8 mouse cellular contexts compared by ENCODE assay signal in genomic region chr15:100616221-100616620, GRCm38 (mm10). TPM values are rescaled to one million over a fixed set of nuclear protein-coding genes. Genes with fewer than 3 reads are reported as not detected.
DNase-seq lines count a peak whose midpoint lies in the region; ATAC-seq and TF ChIP-seq lines count a peak whose summit lies in the region.

No protein-coding gene starts in this region.

- H3K9me3 ChIP-seq in hindbrain, embryonic 11.5 days (ENCODE audit: control insufficient read depth, low read length): no peaks in the 10 kb centered on the region
- H3K9me3 ChIP-seq in midbrain, embryonic 13.5 days: no peaks in the 10 kb centered on the region

- peak; percentile 34 for ATAC-seq in hindbrain, embryonic 11.5 days (ENCODE audit: low FRiP score)
- ATAC-seq in midbrain, embryonic 13.5 days: peak; percentile 46

- H3K4me2 ChIP-seq in hindbrain, embryonic 11.5 days (replicated peaks; ENCODE audit: low read depth, low read length): peak overlapping the region; percentile 84
- peak overlapping the region; percentile 87 for H3K4me2 ChIP-seq in midbrain, embryonic 13.5 days (replicated peaks)

- TF ChIP-seq POLR2A in bone marrow, adult 2 months (IDR thresholded peaks at IDR 0.05; ENCODE audit: borderline replicate concordance, control insufficient read depth, low read depth, low read length): no peak

- peak overlapping the region; percentile 65 for H3K4me3 ChIP-seq in bone marrow, adult 2 months (replicated peaks; ENCODE audit: control insufficient read depth, low read depth, low read length)
- peak overlapping the region; percentile 92 for H3K4me3 ChIP-seq in hindbrain, embryonic 11.5 days (ENCODE audit: low read depth, low read length)
- peak overlapping the region; percentile 86 for H3K4me3 ChIP-seq in midbrain, embryonic 13.5 days (replicated peaks)

- no peaks in the 10 kb centered on the region for H3K27me3 ChIP-seq in hindbrain, embryonic 11.5 days (ENCODE audit: control insufficient read depth, insufficient read depth, low read length)
- 0 out of 2 replicates have a peak, but pooled peaks cover 4% of the 10 kb centered on the region for H3K27me3 ChIP-seq in midbrain, embryonic 13.5 days

- H3K4me1 ChIP-seq in bone marrow, adult 2 months (ENCODE audit: control insufficient read depth, insufficient read depth, low read length): peaks cover 5% of the 10 kb centered on the region; the same call in 1 of the 2 replicates
- H3K4me1 ChIP-seq in hindbrain, embryonic 11.5 days (replicated peaks; ENCODE audit: control insufficient read depth, insufficient read depth, low read length): no peaks in the 10 kb centered on the region; the same call in 1 of the 2 replicates
- peaks cover 25% of the 10 kb centered on the region for H3K4me1 ChIP-seq in midbrain, embryonic 13.5 days (replicated peaks)

- peak overlapping the region; percentile 96 for H3K27ac ChIP-seq in bone marrow, adult 2 months (ENCODE audit: control insufficient read depth, insufficient read depth, low read depth, low read length, poor library complexity)
- H3K27ac ChIP-seq in hindbrain, embryonic 11.5 days (ENCODE audit: low read depth, low read length): peak overlapping the region; percentile 97
- peak overlapping the region; percentile 96 for H3K27ac ChIP-seq in midbrain, embryonic 13.5 days

- under 1% methylated on average over 19 of the region's 19 CpGs for WGBS in bone marrow, adult 2 months
- WGBS in hindbrain, embryonic 11.5 days: 2% methylated on average over 19 of the region's 19 CpGs
- WGBS in midbrain, embryonic 13.5 days: under 1% methylated on average over 19 of the region's 19 CpGs

- TF ChIP-seq CTCF in bone marrow, adult 2 months (IDR thresholded peaks at IDR 0.05; ENCODE audit: control insufficient read depth, insufficient read depth, low read length): no peak

- peak; percentile 64 for DNase-seq in kidney, adult 11 months
- DNase-seq in kidney, postnatal 4 days: no peak
- no peak for DNase-seq in hindbrain, embryonic 11.5 days (ENCODE audit: low spot score)
- DNase-seq in adrenal gland, adult 18-20 months (ENCODE audit: low spot score in 2 of 2): no peak
- no peak for DNase-seq in spleen, adult 18-20 months
- DNase-seq in ovary, adult 18-20 months (ENCODE audit: low spot score): no peak

- H3K36me3 ChIP-seq in hindbrain, embryonic 11.5 days (ENCODE audit: control insufficient read depth, insufficient read depth, low read length): peaks cover 3% of the 10 kb centered on the region
- peaks cover 37% of the 10 kb centered on the region for H3K36me3 ChIP-seq in midbrain, embryonic 13.5 days

- H3K9ac ChIP-seq in hindbrain, embryonic 11.5 days (ENCODE audit: low read depth, low read length): peak overlapping the region; percentile 88
- H3K9ac ChIP-seq in midbrain, embryonic 13.5 days (replicated peaks): peak overlapping the region; percentile 88

RNA-seq across cellular contexts. Expression of gene Dazap2, which starts 1.1 kb away (rescaled TPM):
- 121 and 138 TPM in 2 replicates for polyA plus RNA-seq in bone marrow, adult 2 months (2011; ENCODE audit: insufficient read depth, insufficient read length, low replicate concordance, missing spikeins)
- 256 and 266 TPM in 2 replicates for polyA plus RNA-seq in hindbrain, embryonic 11.5 days (2014; fragmentation: Nextera tagmentation; extraction: Ambion mirVana)
- polyA plus RNA-seq in midbrain, embryonic 13.5 days (2015; fragmentation: Nextera tagmentation; extraction: Ambion mirVana): 162 and 166 TPM in 2 replicates
- 100 to 1,000 TPM; 169 to 241 TPM for total RNA-seq in adrenal gland, adult 18-20 months (2021)

RNA-seq across cellular contexts. Expression of gene Pou6f1, which starts 16.4 kb away (rescaled TPM):
- polyA plus RNA-seq in bone marrow, adult 2 months (2011; ENCODE audit: insufficient read depth, insufficient read length, low replicate concordance, missing spikeins): 5.9 and 7.7 TPM in 2 replicates
- 15.7 and 16.2 TPM in 2 replicates for polyA plus RNA-seq in hindbrain, embryonic 11.5 days (2014; fragmentation: Nextera tagmentation; extraction: Ambion mirVana)
- polyA plus RNA-seq in midbrain, embryonic 13.5 days (2015; fragmentation: Nextera tagmentation; extraction: Ambion mirVana): 45.5 and 47.8 TPM in 2 replicates
- 10 to 100 TPM; 13.1 to 16.4 TPM for total RNA-seq in adrenal gland, adult 18-20 months (2021)

RNA-seq across cellular contexts. Expression of gene Smagp, which starts 20.5 kb away (rescaled TPM):
- polyA plus RNA-seq in bone marrow, adult 2 months (2011; ENCODE audit: insufficient read depth, insufficient read length, low replicate concordance, missing spikeins): 7.3 and 8.7 TPM in 2 replicates
- polyA plus RNA-seq in hindbrain, embryonic 11.5 days (2014; fragmentation: Nextera tagmentation; extraction: Ambion mirVana): 4.1 and 5.5 TPM in 2 replicates
- 2.4 and 2.9 TPM in 2 replicates for polyA plus RNA-seq in midbrain, embryonic 13.5 days (2015; fragmentation: Nextera tagmentation; extraction: Ambion mirVana)
- total RNA-seq in adrenal gland, adult 18-20 months (2021): 10 to 100 TPM; 41.3 to 51.6 TPM

RNA-seq across cellular contexts. Expression of gene Bin2, which starts 53.1 kb away (rescaled TPM):
- polyA plus RNA-seq in bone marrow, adult 2 months (2011; ENCODE audit: insufficient read depth, insufficient read length, low replicate concordance, missing spikeins): 72.6 and 139 TPM in 2 replicates
- polyA plus RNA-seq in hindbrain, embryonic 11.5 days (2014; fragmentation: Nextera tagmentation; extraction: Ambion mirVana): 4.0 and 5.5 TPM in 2 replicates
- polyA plus RNA-seq in midbrain, embryonic 13.5 days (2015; fragmentation: Nextera tagmentation; extraction: Ambion mirVana): 1.2 and 1.3 TPM in 2 replicates
- total RNA-seq in adrenal gland, adult 18-20 months (2021): 1 to 10 TPM; 1.8 to 4.3 TPM
